Mouse (Mus musculus) CH12.LX (cell line): Measurements from ENCODE around the gene Onecut3. TPM values are rescaled to one million over a fixed set of nuclear protein-coding genes. Genes with fewer than 3 reads are reported as not detected.

Source experiments
- DNase-seq: peaks from one replicate; pipeline ENCODE4 v3.0.0-alpha.2; 2013; ENCODE audit errors: extremely low read depth
- H3K27ac ChIP-seq: 2 replicates; pipeline ENCODE4 v1.5.1; 2012; ENCODE audit warnings: low read depth, mild to moderate bottlenecking, control low read depth, moderate library complexity; ENCODE audit not compliant: insufficient read depth
- H3K27me3 ChIP-seq: replicated peaks from 2 replicates; pipeline ENCODE3; 2012; ENCODE audit warnings: inconsistent platforms
- H3K36me3 ChIP-seq, 2 experiments: replicated peaks in 1 of 2; 2 replicates each; pipeline versions ENCODE3 to v1.6.1; 2012; ENCODE audit warnings: inconsistent platforms in 1 of 2, low read length in 1 of 2, mild to moderate bottlenecking in 1 of 2, mixed read lengths in 1 of 2, moderate library complexity in 1 of 2; ENCODE audit not compliant: control insufficient read depth in 1 of 2, insufficient read depth in 1 of 2
- H3K4me1 ChIP-seq, 2 experiments: 2 replicates each; pipeline ENCODE4 v1.6.1; 2012; ENCODE audit warnings: inconsistent platforms in 1 of 2, moderate library complexity in 1 of 2; ENCODE audit not compliant: insufficient read depth in 2 of 2, control insufficient read depth in 1 of 2
- H3K4me2 ChIP-seq: 2 replicates; pipeline ENCODE4 v1.6.1; 2012; ENCODE audit warnings: low read depth, mild to moderate bottlenecking, control low read depth; ENCODE audit not compliant: poor library complexity, insufficient read depth, severe bottlenecking
- H3K4me3 ChIP-seq, 3 experiments: fragments of 150-350 bp in 1 of 3; sonication (generic) in 1 of 3; replicated peaks in 1 of 3; 2 replicates each; pipeline versions ENCODE3 to v1.5.1; 2011 to 2012; ENCODE audit warnings: low read depth in 2 of 3, low read length in 2 of 3, mild to moderate bottlenecking in 2 of 3, moderate library complexity in 2 of 3, control low read depth in 1 of 3, improper control_type of control experiment in 1 of 3, inconsistent platforms in 1 of 3, mixed read lengths in 1 of 3; ENCODE audit not compliant: poor library complexity in 1 of 3
- H3K79me2 ChIP-seq: replicated peaks from 2 replicates; pipeline ENCODE4 v1.6.1; 2012; ENCODE audit warnings: mild to moderate bottlenecking, moderate library complexity; ENCODE audit not compliant: control insufficient read depth, poor library complexity, insufficient read depth, severe bottlenecking; ENCODE audit errors: extremely low read depth
- H3K9ac ChIP-seq: 2 replicates; pipeline ENCODE4 v1.6.1; 2012; ENCODE audit warnings: low read depth, mild to moderate bottlenecking, control low read depth, moderate library complexity; ENCODE audit not compliant: insufficient read depth
- H3K9me3 ChIP-seq: replicated peaks from 2 replicates; pipeline ENCODE3; 2012; ENCODE audit warnings: low read length, inconsistent platforms, mixed read lengths
- CHD1 ChIP-seq: IDR thresholded peaks from 2 replicates; pipeline ENCODE4 v1.6.1; 2012; ENCODE audit warnings: low read depth, low read length, improper control_type of control experiment, inconsistent platforms
- CHD2 ChIP-seq: IDR thresholded peaks from 2 replicates; pipeline ENCODE4 v1.6.1; 2011; ENCODE audit warnings: low read length, improper control_type of control experiment
- CTCF ChIP-seq, 2 experiments: IDR thresholded peaks in 1 of 2; conservative IDR thresholded peaks in 1 of 2; 2 replicates each; pipeline ENCODE4 v1.5.1; 2011 to 2012; ENCODE audit warnings: low read depth in 2 of 2, low read length in 2 of 2, improper control_type of control experiment in 1 of 2, inconsistent platforms in 1 of 2, mild to moderate bottlenecking in 1 of 2, moderate library complexity in 1 of 2
- E2F4 ChIP-seq: IDR thresholded peaks from 2 replicates; pipeline ENCODE4 v1.6.1; 2011; ENCODE audit warnings: low read depth, low read length, improper control_type of control experiment; ENCODE audit not compliant: insufficient replicate concordance
- EP300 ChIP-seq: IDR thresholded peaks from 2 replicates; pipeline ENCODE4 v1.6.1; 2011; ENCODE audit warnings: low read length, improper control_type of control experiment
- ETS1 ChIP-seq: conservative IDR thresholded peaks from 2 replicates; pipeline ENCODE4 v1.6.1; 2012; ENCODE audit warnings: low read depth, mild to moderate bottlenecking, inconsistent platforms, low read length, improper control_type of control experiment, moderate library complexity
- IRF4 ChIP-seq: IDR thresholded peaks from 2 replicates; pipeline ENCODE4 v1.6.1; 2014; ENCODE audit warnings: low read depth, mild to moderate bottlenecking, inconsistent platforms, low read length, improper control_type of control experiment
- KAT2A ChIP-seq: IDR thresholded peaks from 2 replicates; pipeline ENCODE4 v1.6.1; 2012; ENCODE audit warnings: low read length, improper control_type of control experiment, inconsistent platforms; ENCODE audit not compliant: insufficient replicate concordance
- MAFK ChIP-seq: IDR thresholded peaks from 2 replicates; pipeline ENCODE4 v1.6.1; 2011; ENCODE audit warnings: low read length, improper control_type of control experiment; ENCODE audit not compliant: insufficient replicate concordance
- MEF2A ChIP-seq: IDR thresholded peaks from 2 replicates; pipeline ENCODE4 v1.6.1; 2014; ENCODE audit warnings: low read depth, mild to moderate bottlenecking, inconsistent platforms, low read length, improper control_type of control experiment, borderline replicate concordance
- MXI1 ChIP-seq: IDR thresholded peaks from 2 replicates; pipeline ENCODE4 v1.6.1; 2011; ENCODE audit warnings: mild to moderate bottlenecking, low read depth, low read length, improper control_type of control experiment
- UBTF ChIP-seq: IDR thresholded peaks from 2 replicates; pipeline ENCODE4 v1.6.1; 2012; ENCODE audit warnings: low read depth, mild to moderate bottlenecking, inconsistent platforms, low read length, improper control_type of control experiment, moderate library complexity
- USF2 ChIP-seq: conservative IDR thresholded peaks from 2 replicates; pipeline ENCODE4 v1.6.1; 2011; ENCODE audit warnings: low read depth, low read length, improper control_type of control experiment
- ZKSCAN1 ChIP-seq: IDR thresholded peaks from 2 replicates; pipeline ENCODE4 v1.6.1; 2012; ENCODE audit warnings: low read depth, inconsistent platforms, low read length, improper control_type of control experiment, borderline replicate concordance
- dilution Hi-C: fragments of 300-500 bp; cut with MboI; formaldehyde crosslinking; loops from 2 replicates; pipeline ENCODE4 v1.14.3; 2020; ENCODE audit warnings: low sequenced_read_pairs; ENCODE audit not compliant: extremely low pct_unique_long_range_greater_than_20kb, extremely low pct_ligation_motif_present
- in situ Hi-C: fragments of 300-500 bp; cut with MboI; formaldehyde crosslinking; loops from 3 replicates; pipeline ENCODE4 v1.14.3; 2019; ENCODE audit warnings: low sequenced_read_pairs, low pct_ligation_motif_present, low pct_unique_long_range_greater_than_20kb, mixed read lengths
- polyA plus RNA-seq: library from polyadenylated mRNA; unstranded; fragments of >175 nt; gene quantifications from 2 replicates; pipeline ENCODE4 v1.2.1, GENCODE M21; 2012; ENCODE audit warnings: low read depth; ENCODE audit not compliant: insufficient read length
- total RNA-seq, 2 experiments: library from RNA; depleted of rRNA; stranded (reverse); fragments of 300-350 nt in 1 of 2; fragments of >200 nt in 1 of 2; gene quantifications; 2 replicates each; pipeline ENCODE4 v1.2.3; 2012 to 2014

Onecut3 gene
- total and polyA plus RNA-seq, 3 experiments, result not detected

DNA sequence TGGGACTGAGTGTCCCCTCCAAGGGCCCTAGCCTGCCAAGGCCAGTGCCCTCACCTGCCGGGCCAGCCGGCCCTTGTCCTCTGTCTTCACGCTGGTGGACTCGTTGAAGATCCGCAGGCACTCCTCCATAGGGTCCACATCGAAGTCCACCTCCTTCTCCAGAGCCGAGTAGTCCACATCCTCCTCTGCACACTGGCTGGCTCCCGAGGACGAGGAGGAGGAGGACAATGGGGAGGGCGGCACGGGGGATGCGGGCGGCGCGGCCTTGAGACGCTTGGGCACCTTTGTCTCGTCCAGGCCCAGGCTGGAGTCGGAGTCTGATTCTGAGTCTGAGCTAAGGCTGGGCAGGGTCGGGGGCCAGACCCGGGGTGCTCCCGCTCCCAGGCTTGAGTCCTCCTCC, 54.6 kb downstream of the Onecut3 start:
- no peak for TF ChIP-seq MEF2A
- no peak for TF ChIP-seq MXI1
- no peak for TF ChIP-seq CHD1
- no peak for TF ChIP-seq ETS1
- TF ChIP-seq KAT2A, result no peak
- TF ChIP-seq E2F4, result no peak
- no peak for TF ChIP-seq EP300
- no peak for TF ChIP-seq CHD2
- TF ChIP-seq UBTF, result no peak
- H3K27ac ChIP-seq, result no peak overlapping the region
- no peak overlapping the region for H3K4me3 ChIP-seq
- H3K36me3 ChIP-seq, result peaks cover 63 to 94% of the 10 kb centered on the region in 2 experiments
- no peaks in the 10 kb centered on the region for H3K27me3 ChIP-seq
- H3K4me1 ChIP-seq, result peaks cover 0 to 6% of the 10 kb centered on the region in 2 experiments; a peak in 2 of 4 replicates
- dilution Hi-C loops (no loop called here), in situ Hi-C loops (no loop called here)
- H3K79me2 ChIP-seq, result peaks cover 10% of the 10 kb centered on the region
- DNase-seq, result no peak
- no peak overlapping the region for H3K9ac ChIP-seq
- no peaks in the 10 kb centered on the region for H3K9me3 ChIP-seq
- no peak overlapping the region for H3K4me2 ChIP-seq

DNA sequence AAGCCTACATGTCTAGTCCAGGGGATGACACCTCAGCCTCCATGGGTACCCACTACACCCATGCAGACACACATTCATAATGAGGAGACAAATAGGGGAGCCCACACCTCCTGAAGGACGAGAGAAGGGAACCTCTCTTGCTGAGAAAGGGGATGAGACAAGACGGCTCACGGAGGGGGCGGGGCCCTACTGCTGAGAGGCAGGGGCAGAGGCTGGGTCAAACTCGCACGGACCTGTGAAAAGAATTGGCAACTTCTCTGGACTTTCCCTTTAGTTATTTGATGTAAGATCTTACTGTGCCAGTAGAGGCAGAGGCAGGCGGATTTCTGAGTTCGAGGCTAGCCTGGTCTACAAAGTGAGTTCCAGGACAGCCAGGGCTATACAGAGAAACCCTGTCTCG, 57.7 kb downstream of the Onecut3 start:
- in situ Hi-C loops, result loop anchor here (5.0 kb wide), 1 partner anchor 105 kb away; no protein-coding TSS in a partner anchor
- Histone ChIP-seq H3K4me2 (no peak overlapping the region), H3K27me3 (no peaks in the 10 kb centered on the region), H3K4me1 (peaks cover 0 to 10% of the 10 kb centered on the region in 2 experiments; a peak in 3 of 4 replicates), H3K36me3 (peaks cover 34 to 83% of the 10 kb centered on the region in 2 experiments), H3K4me3 (no peak overlapping the region), H3K9me3 (no peaks in the 10 kb centered on the region), H3K9ac (no peak overlapping the region)
- TF ChIP-seq ZKSCAN1, result no peak
- TF ChIP-seq MAFK, result no peak
- TF ChIP-seq CHD1, result no peak
- no peak for TF ChIP-seq IRF4
- TF ChIP-seq USF2, result no peak
- no peak for TF ChIP-seq CTCF (conservative IDR thresholded peaks at IDR 0.05 in 1 of 2, IDR thresholded peaks at IDR 0.05 in 1 of 2; ENCODE audit: low read depth in 2 of 2, low read length in 2 of 2)
- TF ChIP-seq, all 38 proteins: peak for 0
- Histone ChIP-seq H3K27ac (no peak overlapping the region), H3K79me2 (peaks cover 27% of the 10 kb centered on the region)
- dilution Hi-C loops, result no loop called here
- DNase-seq, result no peak

DNA sequence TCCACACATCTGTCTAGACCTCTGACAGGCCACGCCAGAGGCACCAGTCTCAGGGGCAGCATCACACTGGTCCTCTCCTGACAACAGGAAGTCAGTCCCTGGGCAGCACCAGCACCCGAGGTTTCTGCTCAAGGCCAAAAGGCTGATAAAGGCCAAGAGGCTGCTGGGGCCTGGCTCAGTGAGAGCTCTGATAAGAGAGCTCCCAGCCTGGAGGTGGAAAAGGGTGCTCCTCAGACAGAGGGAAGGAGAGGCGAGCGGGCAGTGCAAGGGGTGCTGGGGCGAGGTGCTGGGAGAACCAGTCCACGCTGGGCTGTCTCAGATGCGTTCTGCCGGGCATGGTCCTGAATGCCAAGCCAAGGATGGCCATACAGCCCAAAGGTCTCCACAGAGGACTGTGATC, 58.9 kb downstream of the Onecut3 start:
- Histone ChIP-seq H3K4me2 (no peak overlapping the region), H3K27me3 (no peaks in the 10 kb centered on the region), H3K4me1 (peaks cover 7 to 22% of the 10 kb centered on the region in 2 experiments), H3K36me3 (peaks cover 23 to 83% of the 10 kb centered on the region in 2 experiments), H3K9me3 (no peaks in the 10 kb centered on the region), H3K79me2 (peaks cover 39% of the 10 kb centered on the region), H3K9ac (no peak overlapping the region), H3K4me3 (no peak overlapping the region), H3K27ac (no peak overlapping the region)
- no peak for TF ChIP-seq UBTF
- no peak for DNase-seq
- dilution Hi-C loops (no loop called here), in situ Hi-C loops (loop anchor here (5.0 kb wide), 1 partner anchor 106 kb away; no protein-coding TSS in a partner anchor)
